In the genomic region with DNA sequence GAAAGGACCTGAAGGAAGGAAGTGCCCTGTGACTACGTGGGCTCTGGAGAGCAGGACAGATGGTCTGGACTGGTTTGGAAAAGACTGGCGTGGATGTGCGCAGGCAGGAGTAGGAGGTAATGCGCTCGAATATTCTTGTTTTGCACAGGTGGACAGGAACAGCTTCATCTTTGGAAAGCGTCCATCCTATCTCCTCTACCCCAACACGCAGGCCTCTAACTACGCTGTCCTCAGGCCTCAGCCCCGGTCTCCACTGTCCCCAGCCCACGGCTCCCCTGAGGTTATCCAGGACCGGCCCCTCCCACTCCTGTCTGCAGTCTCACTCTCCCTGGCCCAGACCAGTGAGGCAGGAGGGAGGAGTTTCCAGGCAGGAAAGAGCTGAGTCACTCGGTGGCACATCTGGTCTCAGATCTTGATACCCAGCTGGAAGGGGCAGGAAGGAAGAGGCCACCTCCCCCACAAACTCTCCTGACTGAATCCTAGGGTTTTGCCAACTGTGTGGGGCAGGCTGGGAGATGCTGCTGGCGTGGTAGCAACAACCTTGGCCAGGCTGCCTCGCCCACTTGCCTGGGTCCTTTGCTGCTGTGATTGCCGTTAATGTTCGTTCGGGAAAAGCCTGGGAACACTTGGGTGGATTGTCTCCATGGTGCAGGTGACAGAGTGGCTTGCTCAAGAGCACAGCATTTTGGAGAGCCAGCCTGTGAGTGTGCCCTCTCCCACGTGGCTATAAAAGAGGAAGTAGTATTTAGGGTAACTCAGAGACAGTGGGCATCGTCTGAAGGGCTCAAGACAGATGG, we compare ENCODE assay signal across 8 mouse cellular contexts. TPM values are rescaled to one million over a fixed set of nuclear protein-coding genes. Genes with fewer than 3 reads are reported as not detected.
A peak's percentile ranks its signal among the peaks of the same experiment; 100 is the strongest.
DNase-seq lines count a peak whose midpoint lies in the region; ATAC-seq and TF ChIP-seq lines count a peak whose summit lies in the region.

No protein-coding gene starts in this region.

- ATAC-seq in neural tube, embryonic 15.5 days (ENCODE audit: low FRiP score), result no peak
- ATAC-seq in hematopoietic stem cell, adult 5-6 weeks (replicated peaks in 1 of 2; ENCODE audit: insufficient read depth in 1 of 2, low FRiP score in 2 of 2, low TSS enrichment in 1 of 2, low read depth in 1 of 2, poor library complexity in 2 of 2, severe bottlenecking in 2 of 2), result peak; percentile 89 to 97

- H3K4me3 ChIP-seq in neural tube, embryonic 15.5 days (replicated peaks), result no peak overlapping the region
- no peak overlapping the region for H3K4me3 ChIP-seq in embryonic fibroblast, embryonic 13.5 days (ENCODE audit: insufficient read depth, low read length)
- H3K4me3 ChIP-seq in limb, embryonic 10.5 days, result peak overlapping the region; percentile 16; the same call in 1 of the 2 replicates

- H3K4me2 ChIP-seq in neural tube, embryonic 15.5 days, result no peak overlapping the region

- no peak overlapping the region for H3K9ac ChIP-seq in neural tube, embryonic 15.5 days (replicated peaks)

- peaks cover 6% of the 10 kb centered on the region; the same call in 1 of the 2 replicates for H3K4me1 ChIP-seq in neural tube, embryonic 15.5 days
- H3K4me1 ChIP-seq in embryonic fibroblast, embryonic 13.5 days (ENCODE audit: control insufficient read depth, insufficient read depth, low read length), result peaks cover 4% of the 10 kb centered on the region
- peaks cover 30% of the 10 kb centered on the region for H3K4me1 ChIP-seq in limb, embryonic 10.5 days

- no peak overlapping the region; the same call in 1 of the 2 replicates for H3K27ac ChIP-seq in neural tube, embryonic 15.5 days (replicated peaks)
- H3K27ac ChIP-seq in embryonic fibroblast, embryonic 13.5 days (ENCODE audit: insufficient read depth, low read length), result peak overlapping the region; percentile 6; the same call in 1 of the 2 replicates
- peak overlapping the region; percentile 58 for H3K27ac ChIP-seq in limb, embryonic 10.5 days

- peak; percentile 21; the same call in 1 of the 2 replicates for TF ChIP-seq POLR2A in embryonic fibroblast, embryonic 13.5 days (IDR thresholded peaks at IDR 0.05; ENCODE audit: low read depth, low read length)

- no peaks in the 10 kb centered on the region for H3K9me3 ChIP-seq in neural tube, embryonic 15.5 days (replicated peaks)
- no peaks in the 10 kb centered on the region for H3K9me3 ChIP-seq in limb, embryonic 10.5 days (replicated peaks)

- H3K27me3 ChIP-seq in neural tube, embryonic 15.5 days (replicated peaks), result no peaks in the 10 kb centered on the region
- H3K27me3 ChIP-seq in limb, embryonic 10.5 days (ENCODE audit: low read depth, poor library complexity, severe bottlenecking), result peaks cover 7% of the 10 kb centered on the region; the same call in 1 of the 2 replicates

- H3K36me3 ChIP-seq in neural tube, embryonic 15.5 days, result no peaks in the 10 kb centered on the region
- no peaks in the 10 kb centered on the region for H3K36me3 ChIP-seq in limb, embryonic 10.5 days

- DNase-seq in neural tube, embryonic 10.5 days (ENCODE audit: extremely low spot score, low spot score), result peak; percentile 53
- DNase-seq in adrenal gland, postnatal 36 days, result peak; percentile 78 to 79
- DNase-seq in limb, embryonic 10.5 days (ENCODE audit: low spot score), result peak; percentile 68
- DNase-seq in mesoderm, embryonic 11.5 days (ENCODE audit: low read depth, low spot score), result peak; percentile 70
- DNase-seq in thymus, postnatal 36 days, result peak; percentile 56 to 77

- no peak for TF ChIP-seq CTCF in embryonic fibroblast, embryonic 13.5 days (IDR thresholded peaks at IDR 0.05; ENCODE audit: borderline replicate concordance, insufficient read depth, low read length)

- 40% methylated on average over 19 of the region's 19 CpGs for WGBS in neural tube, embryonic 15.5 days
- 32% methylated on average over 19 of the region's 19 CpGs for WGBS in limb, embryonic 10.5 days

RNA-seq across cellular contexts. Expression of a gene that starts 2.2 kb away (rescaled TPM):
- 6.0 and 6.9 TPM in 2 replicates for polyA plus RNA-seq in neural tube, embryonic 15.5 days (2015; fragmentation: Nextera tagmentation; extraction: Ambion mirVana)
- total RNA-seq in adrenal gland, postnatal 36 days (2021), result 10 to 100 TPM; 15.6 to 19.5 TPM
- polyA plus RNA-seq in embryonic fibroblast, embryonic 13.5 days (2011; ENCODE audit: insufficient read length, low read depth, missing spikeins), result 7.0 and 11.0 TPM in 2 replicates
- 2.7 and 3.8 TPM in 2 replicates for total RNA-seq in hematopoietic stem cell, adult 5-6 weeks (2017)
- polyA plus RNA-seq in limb, embryonic 10.5 days (2016; fragmentation: Nextera tagmentation; extraction: Ambion mirVana), result 4.0 and 4.1 TPM in 2 replicates

RNA-seq across cellular contexts. Expression of a gene that starts 24.0 kb away (rescaled TPM):
- 2.7 and 2.9 TPM in 2 replicates for polyA plus RNA-seq in neural tube, embryonic 15.5 days (2015; fragmentation: Nextera tagmentation; extraction: Ambion mirVana)
- total RNA-seq in adrenal gland, postnatal 36 days (2021), result under 1 TPM; 0.56 to 0.86 TPM
- polyA plus RNA-seq in embryonic fibroblast, embryonic 13.5 days (2011; ENCODE audit: insufficient read length, low read depth, missing spikeins), result 9.4 and 15.0 TPM in 2 replicates
- total RNA-seq in hematopoietic stem cell, adult 5-6 weeks (2017), result 0.05 TPM in 1 of 2 replicates, not detected in the other
- polyA plus RNA-seq in limb, embryonic 10.5 days (2016; fragmentation: Nextera tagmentation; extraction: Ambion mirVana), result 0.36 and 0.39 TPM in 2 replicates
